Mouse (Mus musculus) thymus, adult 2 months (tissue): ENCODE data around the gene Maml3. TPM values are rescaled to one million over a fixed set of nuclear protein-coding genes. Genes with fewer than 3 reads are reported as not detected.

Experiments
- DNase-seq: peaks from one replicate; pipeline ENCODE4 v3.0.0; 2021
- H3K27ac ChIP-seq: fragments of 200-500 bp; 2 replicates; pipeline ENCODE4 v1.5.1; 2012; ENCODE audit warnings: low read length, control low read depth; ENCODE audit not compliant: control insufficient read depth, insufficient read depth
- H3K27me3 ChIP-seq: fragments of 200-500 bp; 2 replicates; pipeline ENCODE4 v1.6.1; 2012; ENCODE audit warnings: mild to moderate bottlenecking, low read length, moderate library complexity, mixed read lengths; ENCODE audit not compliant: control insufficient read depth, insufficient read depth
- H3K36me3 ChIP-seq: fragments of 200-500 bp; 2 replicates; pipeline ENCODE4 v1.6.1; 2012; ENCODE audit warnings: mild to moderate bottlenecking, low read length, moderate library complexity; ENCODE audit not compliant: control insufficient read depth, insufficient read depth
- H3K4me1 ChIP-seq: fragments of 200-500 bp; replicated peaks from 2 replicates; pipeline ENCODE4 v1.6.1; 2012; ENCODE audit warnings: low read length; ENCODE audit not compliant: control insufficient read depth, insufficient read depth
- H3K4me3 ChIP-seq: fragments of 200-500 bp; 2 replicates; pipeline ENCODE4 v1.5.1; 2012; ENCODE audit warnings: mild to moderate bottlenecking, low read length, control low read depth, moderate library complexity; ENCODE audit not compliant: control insufficient read depth, insufficient read depth
- CTCF ChIP-seq: fragments of 200-500 bp; IDR thresholded peaks from 2 replicates; pipeline ENCODE4 v1.5.1; 2012; ENCODE audit warnings: mild to moderate bottlenecking, control low read depth, low read length, moderate library complexity, borderline replicate concordance; ENCODE audit not compliant: control insufficient read depth, poor library complexity, insufficient read depth; ENCODE audit errors: extremely low read depth
- POLR2A ChIP-seq: fragments of 200-500 bp; IDR thresholded peaks from 2 replicates; pipeline ENCODE4 v1.6.1; 2012; ENCODE audit warnings: mild to moderate bottlenecking, low read length, control low read depth, moderate library complexity; ENCODE audit not compliant: control insufficient read depth, poor library complexity, insufficient read depth; ENCODE audit errors: extremely low read depth
- WGBS: fragments of 180-500 bp; shearing (Covaris S2); methylation state at CpG from one replicate; pipeline ENCODE4 v1.1.7; 2018; 5-methylcytosine and 5-hydroxymethylcytosine counted together
- polyA plus RNA-seq: library from polyadenylated mRNA; depleted of rRNA; stranded (reverse); fragments of >200 nt; gene quantifications from 2 replicates; pipeline ENCODE4 v1.2.3, GENCODE M21; 2012

Maml3 gene
- polyA plus RNA-seq, 1 experiment: 3.5 TPM

- no peaks in the 10 kb centered on the region for H3K36me3 ChIP-seq
- no peak overlapping the region for H3K4me3 ChIP-seq
- WGBS: 96% methylated on average over 11 of the region's 11 CpGs
- TF ChIP-seq CTCF: no peak
- TF ChIP-seq POLR2A: no peak
- no peak overlapping the region for H3K27ac ChIP-seq
- no peak for DNase-seq
- no peaks in the 10 kb centered on the region; the same call in none of the 2 replicates for H3K4me1 ChIP-seq
- no peaks in the 10 kb centered on the region for H3K27me3 ChIP-seq
These were observed 150.9 kb downstream of the Maml3 start for GRCm38 (mm10) chr3:51953927-51954326.

GRCm38 (mm10) chr3:51952728-51953623 is 151.9 kb downstream of the Maml3 start:
- WGBS: 90% methylated on average over 33 of the region's 33 CpGs
- no peak overlapping the region for H3K4me3 ChIP-seq
- H3K27ac ChIP-seq: no peak overlapping the region
- DNase-seq: no peak
- TF ChIP-seq CTCF: no peak
- no peak for TF ChIP-seq POLR2A
- no peaks in the 10 kb centered on the region for H3K36me3 ChIP-seq
- H3K27me3 ChIP-seq: no peaks in the 10 kb centered on the region
- H3K4me1 ChIP-seq: no peaks in the 10 kb centered on the region; the same call in 1 of the 2 replicates

- TF ChIP-seq CTCF (no peak), POLR2A (no peak)
- no peaks in the 10 kb centered on the region for H3K27me3 ChIP-seq
- no peak overlapping the region for H3K4me3 ChIP-seq
- H3K36me3 ChIP-seq: no peaks in the 10 kb centered on the region
- WGBS: 93% methylated on average over 9 of the region's 9 CpGs
- H3K4me1 ChIP-seq: no peaks in the 10 kb centered on the region; the same call in 1 of the 2 replicates
- no peak overlapping the region for H3K27ac ChIP-seq
- no peak for DNase-seq
These were observed 152.6 kb downstream of the Maml3 start for GRCm38 (mm10) chr3:51952267-51952666.

GRCm38 (mm10) chr3:51949651-51950050 is 155.2 kb downstream of the Maml3 start:
- no peak for TF ChIP-seq POLR2A
- TF ChIP-seq CTCF: no peak
- no peak for DNase-seq
- no peak overlapping the region for H3K27ac ChIP-seq
- no peaks in the 10 kb centered on the region for H3K4me1 ChIP-seq
- WGBS: 95% methylated on average over 8 of the region's 8 CpGs
- no peaks in the 10 kb centered on the region for H3K27me3 ChIP-seq
- no peaks in the 10 kb centered on the region for H3K36me3 ChIP-seq
- no peak overlapping the region for H3K4me3 ChIP-seq

- H3K4me1 ChIP-seq: no peaks in the 10 kb centered on the region
- TF ChIP-seq CTCF (no peak), POLR2A (no peak)
- H3K36me3 ChIP-seq: no peaks in the 10 kb centered on the region
- no peaks in the 10 kb centered on the region for H3K27me3 ChIP-seq
- H3K4me3 ChIP-seq: no peak overlapping the region
- DNase-seq: no peak
- WGBS: 91% methylated on average over 3 of the region's 3 CpGs
- H3K27ac ChIP-seq: no peak overlapping the region
These were observed 157.7 kb downstream of the Maml3 start for GRCm38 (mm10) chr3:51947168-51947567.

GRCm38 (mm10) chr3:51943642-51944041 is 161.2 kb downstream of the Maml3 start:
- no peaks in the 10 kb centered on the region for H3K4me1 ChIP-seq
- H3K27me3 ChIP-seq: no peaks in the 10 kb centered on the region
- no peak overlapping the region for H3K4me3 ChIP-seq
- WGBS: 96% methylated on average over 8 of the region's 8 CpGs
- DNase-seq: no peak
- H3K27ac ChIP-seq: no peak overlapping the region
- TF ChIP-seq POLR2A: no peak
- no peak for TF ChIP-seq CTCF
- H3K36me3 ChIP-seq: no peaks in the 10 kb centered on the region

- no peak for DNase-seq
- no peak for TF ChIP-seq CTCF
- no peak for TF ChIP-seq POLR2A
- Histone ChIP-seq H3K27me3 (no peaks in the 10 kb centered on the region), H3K4me3 (no peak overlapping the region), H3K4me1 (no peaks in the 10 kb centered on the region), H3K36me3 (no peaks in the 10 kb centered on the region), H3K27ac (no peak overlapping the region)
- WGBS: 94% methylated on average over 8 of the region's 8 CpGs
These were observed 163.1 kb downstream of the Maml3 start for GRCm38 (mm10) chr3:51941781-51942180.
